Mouse (Mus musculus): ENCODE measurements around the gene Prrt4. TPM values are rescaled to one million over a fixed set of nuclear protein-coding genes. Genes with fewer than 3 reads are reported as not detected.

Gene Prrt4
- polyA plus RNA-seq, 1 experiment from 2014 or later, result 0.30 TPM

DNA sequence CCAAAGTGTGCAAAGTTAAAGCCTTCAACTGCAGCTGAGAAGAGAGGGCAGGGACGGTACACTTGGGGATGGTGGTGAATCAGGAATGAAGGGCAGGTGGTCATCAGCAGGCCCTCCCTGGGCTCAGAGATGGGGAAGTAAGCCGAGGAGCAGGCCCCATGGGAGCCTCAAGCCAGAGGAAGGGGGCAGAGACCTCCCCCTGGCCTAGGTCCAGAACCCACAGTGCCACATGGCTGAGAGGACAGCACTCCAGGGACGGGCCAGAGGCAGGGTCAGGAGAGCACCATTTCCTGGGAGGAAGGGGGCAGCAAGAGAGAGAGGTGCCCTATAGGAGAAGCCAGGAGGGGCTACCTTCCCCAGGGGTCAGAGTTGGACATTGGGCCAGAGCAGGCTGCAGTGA lies 21.1 kb upstream of the Prrt4 start:
- Histone ChIP-seq H3K27me3 (ENCODE audit: control insufficient read depth, insufficient read depth, low read length) (no peaks in the 10 kb centered on the region), H3K4me3 (ENCODE audit: low read depth, low read length) (no peak overlapping the region), H3K4me1 (replicated peaks; ENCODE audit: control insufficient read depth, insufficient read depth) (no peaks in the 10 kb centered on the region), H3K4me2 (replicated peaks; ENCODE audit: low read depth) (no peak overlapping the region), H3K9ac (ENCODE audit: low read length) (no peak overlapping the region), H3K9me3 (ENCODE audit: control insufficient read depth, low read length) (no peaks in the 10 kb centered on the region), H3K36me3 (ENCODE audit: control insufficient read depth, insufficient read depth, low read length) (peaks cover 5% of the 10 kb centered on the region; the same call in 1 of the 2 replicates), H3K27ac (replicated peaks) (no peak overlapping the region)
- WGBS, result 61% methylated on average over 3 of the region's 3 CpGs
- TF ChIP-seq CTCF (IDR thresholded peaks at IDR 0.05; ENCODE audit: low read depth) (no peak), EP300 (optimal IDR thresholded peaks at IDR 0.05) (no peak)
- ATAC-seq (ENCODE audit: low FRiP score, low TSS enrichment), result no peak
- DNase-seq (ENCODE audit: low spot score), result no peak

DNA sequence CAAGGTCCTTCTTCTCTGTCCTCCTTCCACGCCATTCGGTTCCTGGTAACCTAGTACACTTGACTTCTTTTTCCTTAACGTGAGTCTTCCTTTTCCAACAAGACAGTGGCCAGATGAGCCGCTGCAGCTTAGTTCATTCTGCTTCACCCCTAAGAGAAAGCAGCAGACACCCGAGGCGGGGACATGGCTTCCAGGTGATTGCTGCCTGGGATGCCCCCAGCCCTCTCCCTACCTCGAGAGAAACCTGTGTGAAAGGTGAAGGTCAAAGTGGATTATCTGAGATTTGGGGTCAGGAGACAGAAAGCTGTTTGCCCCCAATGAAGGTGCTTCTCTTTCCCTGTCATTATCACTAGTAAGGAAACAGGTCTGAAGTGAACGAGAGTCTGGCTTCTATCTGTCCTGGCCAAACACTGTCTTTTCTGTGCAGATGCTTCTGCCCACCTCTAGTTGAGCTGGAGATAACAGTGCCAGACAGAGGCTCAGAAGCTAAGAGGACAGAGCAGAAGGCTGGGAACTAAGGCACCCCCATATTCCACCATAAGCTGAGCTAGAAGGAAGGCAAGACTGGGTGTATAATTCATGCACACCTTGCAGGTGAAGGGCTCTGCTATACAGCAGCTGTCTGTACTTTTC lies 20.0 kb upstream of the Prrt4 start:
- peak; percentile 10 for DNase-seq (ENCODE audit: low spot score)
- TF ChIP-seq EP300 (optimal IDR thresholded peaks at IDR 0.05) (no peak), CTCF (IDR thresholded peaks at IDR 0.05; ENCODE audit: low read depth) (no peak)
- Histone ChIP-seq H3K9me3 (ENCODE audit: control insufficient read depth, low read length) (no peaks in the 10 kb centered on the region), H3K27me3 (ENCODE audit: control insufficient read depth, insufficient read depth, low read length) (no peaks in the 10 kb centered on the region), H3K4me2 (replicated peaks; ENCODE audit: low read depth) (peak overlapping the region; percentile 50), H3K4me3 (ENCODE audit: low read depth, low read length) (no peak overlapping the region), H3K9ac (ENCODE audit: low read length) (no peak overlapping the region), H3K27ac (replicated peaks) (no peak overlapping the region), H3K4me1 (replicated peaks; ENCODE audit: control insufficient read depth, insufficient read depth) (no peaks in the 10 kb centered on the region), H3K36me3 (ENCODE audit: control insufficient read depth, insufficient read depth, low read length) (peaks cover 5% of the 10 kb centered on the region; the same call in 1 of the 2 replicates)
- WGBS, result 42% methylated on average over 8 of the region's 8 CpGs
- ATAC-seq (ENCODE audit: low FRiP score, low TSS enrichment), result no peak

DNA sequence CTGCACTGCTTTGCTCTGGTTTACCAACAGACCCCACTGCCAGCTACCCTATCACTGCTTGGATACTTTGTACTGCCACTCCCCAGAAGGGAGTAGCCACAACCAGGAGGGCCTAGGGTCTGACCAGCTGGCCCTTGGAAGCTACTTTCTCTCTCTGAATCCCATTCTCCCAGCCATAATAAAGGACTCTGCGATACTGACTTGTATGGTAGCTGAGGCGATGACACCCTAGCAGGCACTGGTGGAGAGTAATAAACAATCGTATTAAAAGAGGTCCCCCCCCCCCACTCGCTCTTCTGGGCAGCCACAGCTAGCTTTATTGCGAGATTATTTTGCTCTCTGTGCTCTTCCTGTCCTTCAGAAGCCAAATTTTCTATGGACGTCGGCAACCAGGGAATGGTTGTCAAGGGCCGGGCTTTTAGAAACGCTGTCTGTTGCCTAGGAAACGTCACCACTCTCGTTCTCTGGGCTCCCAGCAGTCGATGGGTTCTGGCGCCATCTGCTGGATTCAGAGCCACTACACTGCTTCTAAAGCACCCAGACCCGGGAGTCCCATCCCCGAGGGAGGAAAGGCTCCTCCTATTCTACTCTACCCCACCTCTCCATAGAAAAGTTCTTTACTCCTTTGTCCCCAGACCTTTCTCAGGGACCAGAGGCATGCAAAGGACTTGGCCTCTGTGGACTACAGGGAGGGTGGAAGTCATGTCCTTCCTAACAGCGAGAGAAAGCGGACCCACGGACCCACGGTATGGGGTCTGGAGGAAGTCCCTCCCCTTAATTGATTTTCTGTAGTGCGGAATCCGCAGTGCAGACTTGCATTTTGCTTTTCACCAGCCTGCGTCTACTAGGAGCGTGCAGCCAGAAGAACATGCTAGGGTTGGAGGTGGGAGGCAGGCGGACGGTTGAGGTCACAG lies 19.2 kb upstream of the Prrt4 start:
- peak; percentile 89 for DNase-seq (ENCODE audit: low spot score)
- H3K4me2 ChIP-seq (replicated peaks; ENCODE audit: low read depth), result peak overlapping the region; percentile 50
- ATAC-seq (ENCODE audit: low FRiP score, low TSS enrichment), result peak; percentile 82
- no peaks in the 10 kb centered on the region for H3K4me1 ChIP-seq (replicated peaks; ENCODE audit: control insufficient read depth, insufficient read depth)
- no peaks in the 10 kb centered on the region for H3K9me3 ChIP-seq (ENCODE audit: control insufficient read depth, low read length)
- no peaks in the 10 kb centered on the region for H3K27me3 ChIP-seq (ENCODE audit: control insufficient read depth, insufficient read depth, low read length)
- H3K4me3 ChIP-seq (ENCODE audit: low read depth, low read length), result peak overlapping the region; percentile 21; the same call in 1 of the 2 replicates
- peaks cover 2% of the 10 kb centered on the region; the same call in 1 of the 2 replicates for H3K36me3 ChIP-seq (ENCODE audit: control insufficient read depth, insufficient read depth, low read length)
- no peak overlapping the region for H3K27ac ChIP-seq (replicated peaks)
- 14% methylated on average over 25 of the region's 25 CpGs for WGBS
- TF ChIP-seq EP300 (optimal IDR thresholded peaks at IDR 0.05) (no peak), CTCF (IDR thresholded peaks at IDR 0.05; ENCODE audit: low read depth) (peak; percentile 95)
- 0 out of 2 replicates have a peak overlapping the region, but pooled peaks have one; percentile 31 for H3K9ac ChIP-seq (ENCODE audit: low read length)

- Histone ChIP-seq H3K4me3 (ENCODE audit: low read depth, low read length) (no peak overlapping the region), H3K9me3 (ENCODE audit: control insufficient read depth, low read length) (no peaks in the 10 kb centered on the region), H3K4me2 (replicated peaks; ENCODE audit: low read depth) (no peak overlapping the region), H3K27me3 (ENCODE audit: control insufficient read depth, insufficient read depth, low read length) (no peaks in the 10 kb centered on the region), H3K27ac (replicated peaks) (no peak overlapping the region), H3K9ac (ENCODE audit: low read length) (no peak overlapping the region), H3K4me1 (replicated peaks; ENCODE audit: control insufficient read depth, insufficient read depth) (no peaks in the 10 kb centered on the region), H3K36me3 (ENCODE audit: control insufficient read depth, insufficient read depth, low read length) (no peaks in the 10 kb centered on the region)
- WGBS, result 74% methylated on average over 5 of the region's 5 CpGs
- no peak for TF ChIP-seq EP300 (optimal IDR thresholded peaks at IDR 0.05)
- no peak for TF ChIP-seq CTCF (IDR thresholded peaks at IDR 0.05; ENCODE audit: low read depth)
- DNase-seq (ENCODE audit: low spot score) (peak; percentile 14), ATAC-seq (ENCODE audit: low FRiP score, low TSS enrichment) (no peak; the same call in 1 of the 2 replicates)
These were observed 16.7 kb upstream of the Prrt4 start for GRCm38 (mm10) chr6:29195846-29196698.

DNA sequence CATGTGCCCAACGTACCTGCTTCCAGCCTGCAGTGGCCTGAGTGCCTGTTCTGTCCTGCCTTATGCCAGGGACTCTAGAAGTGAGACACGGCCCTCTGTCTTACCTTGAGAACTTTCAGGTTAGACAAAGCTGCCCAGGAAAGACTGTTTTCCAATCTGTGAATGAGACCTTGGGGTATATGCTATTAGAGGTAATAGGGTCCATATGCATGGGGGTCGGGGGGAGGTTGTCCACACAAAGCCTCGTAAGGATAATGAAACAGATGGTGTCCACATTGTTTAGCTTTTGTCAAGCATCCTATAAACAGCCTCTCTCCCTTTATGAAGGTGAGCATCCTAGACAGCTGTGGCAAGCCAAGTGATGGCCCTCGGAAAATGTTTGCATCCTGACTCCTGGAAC lies 15.8 kb upstream of the Prrt4 start:
- ATAC-seq (ENCODE audit: low FRiP score, low TSS enrichment) (no peak), DNase-seq (ENCODE audit: low spot score) (peak; percentile 2)
- Histone ChIP-seq H3K4me2 (replicated peaks; ENCODE audit: low read depth) (no peak overlapping the region), H3K4me3 (ENCODE audit: low read depth, low read length) (no peak overlapping the region), H3K27ac (replicated peaks) (no peak overlapping the region), H3K9ac (ENCODE audit: low read length) (no peak overlapping the region), H3K4me1 (replicated peaks; ENCODE audit: control insufficient read depth, insufficient read depth) (no peaks in the 10 kb centered on the region), H3K27me3 (ENCODE audit: control insufficient read depth, insufficient read depth, low read length) (no peaks in the 10 kb centered on the region), H3K36me3 (ENCODE audit: control insufficient read depth, insufficient read depth, low read length) (no peaks in the 10 kb centered on the region), H3K9me3 (ENCODE audit: control insufficient read depth, low read length) (no peaks in the 10 kb centered on the region)
- 76% methylated on average over 5 of the region's 5 CpGs for WGBS
- TF ChIP-seq CTCF (IDR thresholded peaks at IDR 0.05; ENCODE audit: low read depth), result no peak
- TF ChIP-seq EP300 (optimal IDR thresholded peaks at IDR 0.05), result no peak

All from stomach, postnatal 0 days (tissue).